Mouse (Mus musculus) brain, embryonic 14.5 days (tissue): ENCODE measurements around the gene Ncor1.

Source experiments
- CTCF ChIP-seq: fragments of 200-500 bp; IDR thresholded peaks from 2 replicates; pipeline ENCODE4 v1.5.1; 2012; ENCODE audit warnings: inconsistent platforms, mild to moderate bottlenecking, moderate library complexity, borderline replicate concordance; ENCODE audit not compliant: insufficient read depth, insufficient read length; ENCODE audit errors: extremely low read depth
- POLR2A ChIP-seq: fragments of 200-500 bp; IDR thresholded peaks from 2 replicates; pipeline ENCODE4 v1.6.1; 2012; ENCODE audit warnings: mild to moderate bottlenecking, inconsistent platforms, borderline replicate concordance; ENCODE audit not compliant: poor library complexity, insufficient read depth, insufficient read length, severe bottlenecking; ENCODE audit errors: extremely low read depth

DNA sequence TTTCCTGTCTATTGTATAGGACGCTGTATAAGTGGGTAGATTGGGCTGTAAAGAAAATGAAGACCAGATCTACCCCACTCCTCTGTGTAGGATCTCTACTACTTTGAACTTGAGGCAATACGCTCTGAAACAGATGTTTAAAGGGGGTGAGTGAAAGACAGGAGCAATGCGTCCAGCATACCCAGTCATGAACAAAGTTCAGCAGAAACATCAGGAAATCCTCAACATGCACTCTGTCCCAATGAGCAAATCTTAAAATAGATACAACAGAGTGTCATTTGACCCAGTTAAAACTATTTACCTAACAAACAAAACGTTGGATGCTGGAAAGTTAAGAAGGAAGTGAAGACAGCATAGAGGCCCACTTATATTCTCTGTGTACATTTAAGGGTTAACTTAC, 106.4 kb downstream of the Ncor1 start:
- TF ChIP-seq CTCF (no peak), POLR2A (no peak)
